Mouse (Mus musculus): ENCODE results near the gene Mcrip1.
"Not testable (repeated sequence)": the region's sequence is repeated elsewhere in the genome, so short reads cannot be mapped to it uniquely, and the experiment has no call there.

The Mcrip1 gene

DNA sequence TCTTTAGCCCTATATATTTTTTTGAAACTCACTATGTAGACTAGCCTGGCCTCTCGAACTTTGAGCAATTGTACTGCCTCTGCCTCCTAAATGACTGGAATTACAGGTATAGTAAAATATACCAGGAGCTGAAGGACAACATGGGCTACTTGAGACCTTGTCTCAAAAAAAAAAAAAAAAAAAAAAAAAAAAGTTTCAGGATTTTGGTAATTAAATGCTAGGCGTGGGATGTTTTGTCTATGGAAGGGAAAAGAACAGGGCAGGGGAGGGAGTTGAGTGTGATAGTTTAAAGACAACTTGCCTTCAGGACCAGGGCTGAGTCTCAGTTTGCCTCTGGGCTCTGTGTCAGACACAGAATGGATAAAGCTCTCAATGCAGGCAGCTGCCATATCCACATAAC, 25.5 kb upstream of the Mcrip1 start:
- DNase-seq, result no peak

DNA sequence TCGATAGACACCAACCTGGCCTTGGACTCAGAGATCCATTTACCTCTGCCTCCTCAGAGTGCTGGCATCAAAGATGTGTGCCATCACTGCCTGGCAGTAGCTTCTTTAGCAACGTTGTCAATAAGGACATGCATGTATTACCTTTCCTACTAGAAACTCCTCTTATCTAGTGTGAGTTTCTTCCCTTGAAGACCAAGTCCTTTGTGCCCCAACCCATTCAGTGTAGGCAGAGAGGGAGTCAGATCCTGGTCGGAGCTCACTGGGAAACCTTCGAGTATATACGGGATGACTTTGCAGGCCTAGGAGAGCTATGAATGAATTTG, 24.7 kb upstream of the Mcrip1 start:
- DNase-seq, result no peak

DNA sequence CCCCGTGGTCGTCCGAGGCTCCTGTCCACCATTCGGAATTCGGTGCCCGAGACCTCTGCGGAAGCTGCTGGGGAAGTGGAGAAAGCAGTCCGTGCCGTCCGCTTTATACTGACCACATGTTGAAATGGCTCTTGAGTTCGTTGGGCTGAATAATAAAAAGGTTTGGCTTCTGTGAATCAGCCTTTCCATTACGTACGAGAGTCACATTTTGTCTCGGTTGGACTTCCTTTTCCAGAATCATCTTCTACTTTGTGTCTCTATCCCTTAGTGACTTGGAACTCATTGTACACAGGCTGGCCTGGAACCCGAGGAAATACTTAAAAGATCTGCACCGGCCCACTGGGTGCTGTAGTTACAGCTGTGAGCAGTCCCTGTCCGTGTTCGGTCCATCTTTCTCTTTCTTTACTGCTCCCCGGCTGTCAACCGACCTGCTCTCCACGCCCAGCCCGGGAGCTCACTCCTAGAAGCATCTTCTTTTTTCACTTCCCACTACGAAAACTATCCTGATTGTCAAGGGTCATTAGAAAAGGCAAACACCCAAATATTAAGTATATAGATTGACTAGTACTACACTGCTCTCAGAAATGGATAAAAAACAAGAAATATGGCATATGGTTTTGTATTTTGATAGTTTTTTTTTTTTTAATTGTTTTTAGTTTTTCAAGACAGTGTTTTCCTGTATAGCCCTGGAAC, 24.2 kb upstream of the Mcrip1 start:
- DNase-seq, result no peak

DNA sequence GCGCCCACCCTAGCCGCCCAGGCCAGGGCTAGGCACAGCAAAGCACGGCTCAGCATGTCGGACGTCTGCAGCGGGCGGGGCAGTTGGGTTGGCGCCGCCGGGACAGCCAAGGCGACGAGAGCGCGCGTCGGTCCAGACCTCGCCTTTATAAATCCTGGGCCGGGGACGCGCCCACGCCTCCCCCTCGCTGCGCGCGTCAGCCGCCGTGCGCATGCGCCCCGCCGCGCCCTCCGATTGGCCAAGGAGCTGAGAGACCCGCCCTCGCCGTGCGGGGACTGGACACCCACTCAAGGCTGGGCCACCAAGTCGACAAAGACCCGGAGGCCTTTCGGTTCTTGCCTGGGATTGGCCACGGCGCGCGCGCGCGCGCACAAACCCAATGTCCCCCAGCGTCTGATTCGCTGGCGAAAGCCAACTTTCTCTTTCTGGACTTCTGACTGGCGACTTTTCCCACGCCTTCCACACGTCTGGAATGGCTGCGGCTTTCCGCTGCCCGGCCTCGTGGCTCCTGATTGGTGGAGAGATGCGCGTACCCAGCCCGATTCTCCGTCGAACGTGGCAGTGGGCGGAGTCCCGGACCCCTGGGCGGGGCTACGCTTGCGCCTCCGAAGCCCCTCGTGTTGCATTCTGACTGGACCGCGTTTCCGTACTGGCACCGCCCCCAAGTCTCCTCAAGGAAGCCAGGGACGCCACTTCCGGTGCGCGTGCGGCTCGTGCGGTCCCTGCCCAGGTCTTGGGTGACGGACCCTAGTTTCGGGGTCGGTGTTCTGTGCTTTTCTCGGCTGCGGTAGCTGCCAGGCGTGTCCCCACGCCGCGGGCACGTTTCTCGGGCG, 23.4 kb upstream of the Mcrip1 start, which contains the start of gene P4hb:
Gene P4hb, minus strand, starts transcription at position 502 of the 833 bp plus-strand sequence.
- DNase-seq, result peak; percentile 99

DNA sequence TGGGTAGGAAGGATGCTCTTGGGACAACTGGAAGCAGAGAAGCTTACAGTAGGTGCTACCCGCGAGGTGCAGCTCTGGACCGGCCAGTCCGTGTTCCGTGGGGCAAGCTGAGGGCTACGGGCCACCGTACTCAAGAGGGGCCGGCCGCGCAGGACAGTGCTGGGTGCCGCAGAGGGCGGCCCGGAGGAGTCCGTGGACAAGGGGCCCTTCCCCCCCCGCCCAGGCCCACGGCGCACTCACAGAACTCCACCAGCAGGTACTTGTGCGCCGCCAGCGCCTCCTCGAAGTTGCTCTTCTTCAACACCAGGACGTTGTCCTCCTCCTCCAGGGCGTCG, 22.9 kb upstream of the Mcrip1 start:
- DNase-seq, result no peak

DNA sequence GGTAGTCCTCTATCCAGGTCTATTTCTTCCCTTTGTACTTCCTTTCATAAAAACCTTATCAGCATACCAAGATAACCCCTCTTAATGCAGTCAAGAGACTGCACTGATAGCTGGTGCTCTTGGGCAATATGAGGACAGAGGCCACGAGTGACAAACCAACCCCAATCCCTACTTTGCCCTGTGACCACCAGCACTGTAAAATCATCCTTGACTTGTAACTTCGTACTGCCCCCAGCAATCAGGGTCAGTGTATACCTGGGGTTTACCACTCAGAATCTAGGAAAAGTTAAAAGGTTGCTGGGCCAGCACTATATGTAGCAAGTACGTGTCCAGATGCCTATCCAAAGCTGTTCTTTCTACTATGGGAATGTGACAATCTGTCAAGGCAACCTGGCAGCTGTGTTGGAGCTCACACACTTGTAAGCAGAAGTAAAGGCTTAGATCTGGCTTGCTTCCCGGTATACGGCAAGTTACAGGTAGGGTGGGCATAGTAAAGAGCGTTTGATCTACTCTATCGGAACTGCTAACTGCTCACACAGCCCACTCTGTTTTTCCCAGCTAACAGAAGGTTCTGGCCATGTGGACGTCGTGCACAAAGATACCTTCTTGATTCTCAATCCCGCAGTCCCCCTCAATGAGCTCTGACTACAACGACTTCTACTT, 22.4 kb upstream of the Mcrip1 start:
- DNase-seq, result no peak

DNA sequence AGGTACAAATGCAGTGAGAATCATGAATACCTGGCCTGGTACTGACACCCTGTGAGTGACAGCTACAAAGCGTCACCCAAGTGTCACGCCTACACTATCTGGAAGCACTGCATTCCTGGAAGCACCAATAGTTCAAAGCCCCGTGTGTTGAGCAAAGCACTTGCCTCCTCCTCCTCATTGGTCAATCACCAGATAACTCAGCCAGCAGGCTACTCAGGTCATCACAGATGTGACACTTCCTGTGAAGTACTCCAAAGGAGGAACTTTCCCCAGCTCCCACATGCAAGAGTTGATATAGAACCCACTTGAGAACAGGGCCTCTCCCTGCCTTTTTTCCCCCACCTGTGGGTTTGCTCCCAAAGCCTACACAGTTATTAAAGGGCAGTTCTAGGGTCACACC, 21.6 kb upstream of the Mcrip1 start:
- DNase-seq, result no peak

DNA sequence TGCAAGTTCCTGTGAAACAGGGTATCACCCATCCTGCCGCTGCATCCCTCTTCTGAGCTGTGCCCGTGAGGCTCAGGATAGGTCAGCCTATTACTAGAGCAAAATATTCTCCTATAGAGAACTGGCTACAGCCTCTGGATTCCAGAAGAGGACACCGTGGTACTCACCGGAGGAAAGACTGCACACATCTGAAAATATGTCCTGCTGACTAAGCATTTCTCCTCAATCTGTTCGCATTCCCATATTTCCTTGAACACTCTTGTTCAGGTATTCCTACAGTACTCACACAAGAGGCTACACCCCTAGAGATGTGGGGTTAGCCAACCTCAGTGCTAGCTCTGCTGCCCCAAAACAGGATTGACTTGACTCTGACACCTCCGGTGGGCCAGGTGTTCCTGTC, 18.8 kb upstream of the Mcrip1 start:
- no peak for DNase-seq

DNA sequence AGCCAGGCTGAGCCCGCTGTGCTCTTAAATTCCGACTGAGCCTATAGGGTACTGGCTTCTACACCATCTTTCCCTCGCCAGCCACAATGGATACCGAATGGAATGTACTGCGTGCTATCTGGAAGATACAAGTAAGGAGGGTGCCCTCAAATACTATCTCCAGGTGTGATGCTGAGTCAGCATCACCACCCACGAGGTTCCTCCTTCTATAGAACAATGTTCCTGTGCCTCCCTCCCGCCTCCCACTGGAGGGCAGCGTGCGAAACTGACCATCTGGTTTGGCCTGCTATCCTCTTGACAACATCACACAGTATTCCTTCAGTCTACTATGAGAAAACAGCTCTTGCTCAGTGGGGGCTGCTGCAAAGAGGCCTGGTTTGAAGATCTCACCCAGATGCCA, 15.6 kb upstream of the Mcrip1 start:
- no peak for DNase-seq

DNA sequence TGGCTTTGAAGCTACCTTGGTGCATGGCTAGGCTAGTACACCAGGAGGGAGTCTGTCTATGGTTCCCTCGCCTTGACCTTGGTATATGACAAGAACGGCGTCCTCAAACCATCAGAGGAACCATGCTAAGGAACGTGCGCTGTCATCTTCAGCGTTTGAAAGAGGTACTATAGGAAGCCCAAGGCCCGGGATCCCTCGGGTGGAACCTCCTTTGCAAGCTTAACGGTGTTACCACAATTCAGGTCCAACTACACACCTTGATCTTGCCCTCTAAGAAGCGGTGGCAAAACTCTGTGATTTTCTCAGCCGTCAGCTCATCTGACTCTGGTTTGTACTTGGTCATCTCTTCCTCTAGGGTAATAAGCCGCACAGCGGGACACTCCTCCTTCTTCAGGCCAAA, 13.4 kb upstream of the Mcrip1 start:
- no peak for DNase-seq

DNA sequence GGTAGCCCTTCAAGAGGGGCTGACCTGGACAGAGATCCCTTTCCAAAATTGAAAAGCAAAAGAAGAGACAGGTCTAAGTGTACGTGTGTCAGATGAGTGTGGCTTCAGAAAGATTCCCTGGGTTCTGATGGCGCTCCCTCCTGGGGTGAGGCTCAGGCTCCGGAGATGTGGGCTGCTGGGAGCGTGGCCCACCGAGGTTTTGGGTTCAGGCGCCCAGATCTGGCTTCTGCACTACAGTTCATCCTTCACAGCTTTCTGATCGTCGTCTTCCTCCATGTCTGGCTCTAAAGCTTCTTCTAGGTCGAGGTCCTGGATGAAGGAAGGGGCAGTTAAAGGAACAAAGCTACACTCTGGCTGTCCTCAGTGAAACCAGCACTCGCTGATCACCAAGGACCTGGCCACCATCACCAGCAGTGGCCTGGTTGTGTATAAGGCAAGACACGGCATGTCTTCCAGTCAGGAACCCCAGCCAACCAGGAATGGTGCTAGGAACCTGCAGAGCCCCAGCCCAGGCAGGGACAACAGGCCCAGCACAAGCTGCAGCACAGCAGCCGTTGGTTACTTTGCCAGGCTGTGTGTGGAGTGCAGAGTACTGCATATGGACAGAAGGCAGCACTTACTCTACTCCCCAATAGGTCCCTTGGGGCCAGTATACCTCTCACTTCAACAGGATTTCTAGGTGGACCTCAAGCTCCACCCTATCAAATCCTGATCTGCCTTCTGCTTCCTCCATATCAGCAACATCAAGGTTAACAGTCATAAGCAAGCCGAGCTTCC, 11.6 kb upstream of the Mcrip1 start:
- DNase-seq, result no peak

DNA sequence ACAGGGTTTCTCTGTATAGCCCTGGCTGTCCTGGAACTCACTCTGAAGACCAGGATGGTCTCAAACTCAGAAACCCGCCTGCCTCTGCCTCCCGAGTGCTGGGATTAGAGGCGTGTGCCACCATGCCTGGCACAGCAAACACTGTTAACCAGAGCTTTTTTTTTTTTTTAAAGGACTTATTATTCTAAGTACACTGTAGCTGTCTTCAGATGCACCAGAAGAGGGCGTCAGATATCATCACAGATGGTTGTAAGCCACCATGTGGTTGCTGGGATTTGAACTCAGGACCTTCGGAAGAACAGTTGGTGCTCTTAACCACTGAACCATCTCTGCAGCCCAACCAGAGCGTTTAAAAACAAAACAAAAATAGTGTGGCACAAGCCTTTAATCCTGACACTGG, 9.3 kb upstream of the Mcrip1 start:
- not testable (repeated sequence) for DNase-seq

DNA sequence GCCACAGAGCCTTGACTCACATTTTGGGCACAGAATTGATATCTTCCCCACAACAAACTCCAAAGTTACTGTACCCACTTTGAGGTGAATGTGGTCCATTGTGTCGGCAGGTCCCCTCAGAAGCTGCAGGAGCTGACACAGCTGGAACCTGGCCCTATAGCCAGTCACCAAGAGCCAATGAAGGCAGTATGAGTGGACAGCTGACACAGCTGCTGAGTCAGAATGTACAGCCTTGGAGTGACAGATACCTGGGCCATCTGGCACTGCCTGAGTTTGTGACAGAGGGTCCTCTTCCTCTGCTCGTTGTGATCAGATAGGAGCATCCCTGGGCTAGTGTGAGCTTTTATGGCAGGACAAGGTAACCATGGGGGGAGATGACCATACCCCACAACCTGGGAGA, 5.7 kb upstream of the Mcrip1 start:
- no peak for DNase-seq

DNA sequence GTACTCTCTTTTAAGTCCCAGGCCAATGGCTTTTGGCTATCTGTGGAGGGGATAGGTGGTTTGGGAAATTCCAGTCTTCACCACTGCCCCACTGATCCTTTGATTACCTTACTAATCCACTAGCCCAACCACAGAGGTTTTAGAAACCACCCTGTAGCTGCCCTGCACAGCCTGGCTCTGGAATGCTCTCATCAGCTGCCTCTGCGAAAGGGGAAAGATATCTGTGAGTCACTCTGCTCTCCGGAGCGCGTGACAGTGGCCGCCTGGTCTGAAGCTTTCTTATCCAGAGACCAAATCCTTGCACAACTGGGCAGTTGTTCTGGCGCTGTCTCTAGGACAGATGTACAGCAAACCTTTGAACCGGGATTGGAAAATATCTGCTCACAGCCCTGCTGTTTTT, 5.3 kb upstream of the Mcrip1 start:
- no peak for DNase-seq

DNA sequence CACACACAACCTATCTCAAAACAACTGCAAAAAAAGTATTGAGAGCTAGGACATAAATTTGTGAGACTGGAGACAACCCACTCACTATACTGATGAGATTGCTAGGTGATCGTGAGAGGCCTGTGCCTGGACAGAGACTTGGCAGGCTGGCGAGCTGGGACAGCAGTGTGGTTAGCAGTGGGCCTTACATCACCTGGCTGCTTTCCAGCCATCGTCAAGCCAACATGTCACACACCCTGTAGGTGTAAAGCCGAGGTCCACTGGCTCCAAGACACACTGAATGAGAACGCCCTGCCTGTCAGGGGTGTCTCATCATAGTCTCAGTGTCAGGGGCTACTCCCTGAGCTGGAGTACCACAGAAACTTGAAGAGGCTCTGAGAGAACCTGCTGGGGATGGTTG, 3.2 kb upstream of the Mcrip1 start:
- no peak for DNase-seq

DNA sequence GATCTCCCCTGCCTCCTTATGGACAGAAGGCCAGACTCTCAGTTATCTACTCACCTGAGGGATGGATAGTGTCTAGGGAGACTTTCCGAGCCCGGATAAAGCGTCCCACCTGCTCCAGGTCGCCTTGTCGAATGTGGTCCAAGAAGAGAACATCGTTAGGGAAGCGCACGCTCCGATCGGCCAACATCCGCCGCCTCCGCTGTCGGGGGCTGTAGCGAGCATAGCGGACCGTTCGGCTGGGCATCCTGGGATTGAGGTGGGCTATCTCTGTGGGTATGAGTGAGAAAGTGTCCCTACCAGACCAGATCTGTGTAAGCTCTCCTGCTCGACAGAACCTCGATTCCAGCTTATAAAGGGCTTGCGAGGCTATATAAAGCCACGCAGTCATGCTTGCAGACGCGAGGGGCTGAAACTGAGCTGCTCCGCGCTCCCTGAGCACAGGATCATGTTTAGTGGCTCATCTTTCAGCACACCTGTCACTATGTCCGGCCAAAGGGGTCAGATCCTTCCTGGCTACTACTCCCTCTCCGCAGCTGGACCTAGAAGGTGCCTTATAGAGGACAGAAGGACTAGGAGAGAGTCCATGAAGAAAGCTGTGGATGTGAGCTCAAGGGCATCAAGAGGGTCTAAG, 1.4 kb upstream of the Mcrip1 start, which contains the start of gene Ppp1r27:
Gene Ppp1r27, minus strand, starts transcription at position 323 of the 631 bp plus-strand sequence.
- DNase-seq, result no peak

DNA sequence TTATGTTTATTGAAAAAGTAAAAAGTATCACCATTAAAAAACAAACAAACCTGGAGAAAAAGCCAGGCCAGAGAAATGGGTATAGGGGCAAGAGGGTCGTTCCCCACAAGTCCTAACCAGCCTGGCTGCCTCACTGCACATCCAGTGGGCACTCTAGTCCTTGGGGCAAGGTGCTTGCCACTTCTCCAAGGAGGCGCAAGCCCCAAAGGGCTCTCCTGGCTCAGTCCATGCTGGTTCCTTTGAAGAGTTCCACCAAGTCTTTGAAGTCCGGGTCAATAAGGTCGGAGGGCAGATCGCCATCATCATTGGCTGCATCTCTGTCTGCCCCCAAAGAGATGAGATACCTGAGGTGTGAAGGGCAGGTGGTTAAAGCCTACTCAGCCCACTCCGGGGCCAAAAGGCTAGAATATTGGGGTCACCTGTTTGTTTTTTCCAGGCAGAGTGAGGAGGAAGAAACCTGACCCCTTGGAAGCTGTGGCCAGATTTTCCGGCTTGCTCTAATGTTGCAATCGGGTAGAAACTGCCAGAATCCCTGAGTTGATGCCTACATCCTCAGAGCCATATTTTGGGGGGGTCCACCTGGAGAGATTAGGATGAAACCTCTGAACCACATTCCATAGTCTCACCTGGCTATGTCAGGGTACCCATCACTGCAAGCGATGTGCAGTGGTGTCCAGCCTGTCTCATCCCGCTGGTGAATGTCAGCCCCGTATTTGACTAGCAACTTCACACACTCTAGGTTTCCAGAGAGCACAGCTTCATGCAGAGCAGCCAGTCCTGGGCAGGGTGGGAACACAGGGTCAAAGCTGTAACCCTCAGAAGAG, 671 bp upstream of the Mcrip1 start:
- peak in 1 of 2 experiments; percentile 32 for DNase-seq

DNA sequence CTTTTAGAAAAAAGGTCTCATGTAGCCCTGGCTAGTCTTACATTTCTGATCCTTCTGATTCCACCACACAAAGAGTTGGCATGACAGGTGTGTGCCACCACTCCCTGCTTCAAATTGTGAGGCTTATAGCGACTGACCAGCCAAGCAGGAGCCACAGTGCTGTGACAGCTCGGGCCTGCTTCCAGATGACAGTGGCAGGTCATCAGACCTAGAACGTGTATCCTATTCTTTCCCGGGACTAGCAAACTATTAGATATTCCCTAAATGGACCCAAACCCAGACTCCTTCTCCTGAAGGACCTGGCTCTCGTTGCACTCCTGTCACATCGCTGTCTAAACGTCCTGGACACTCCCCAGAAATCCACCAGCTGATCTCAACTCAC, 750 bp downstream of the Mcrip1 start:
- no peak for DNase-seq

DNA sequence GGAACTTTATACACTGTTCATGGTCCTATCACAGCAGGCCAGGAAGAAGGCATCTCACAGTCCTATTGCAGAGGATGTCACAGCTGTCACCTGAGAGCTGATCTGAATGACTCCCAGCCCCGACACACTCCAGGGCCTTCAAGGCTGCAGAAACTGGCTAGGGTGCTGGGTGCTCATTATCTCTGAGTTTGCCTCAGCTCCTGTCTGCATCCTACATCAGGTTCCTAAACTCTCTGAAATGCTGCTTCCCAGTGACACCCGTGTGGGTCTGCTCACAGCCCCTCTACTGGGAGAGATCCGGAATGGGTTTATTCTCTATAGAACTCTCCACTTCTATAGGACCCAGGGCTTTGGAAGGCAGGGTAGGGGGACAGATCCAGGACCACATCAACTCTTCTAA, 1.3 kb downstream of the Mcrip1 start:
- no peak for DNase-seq

DNA sequence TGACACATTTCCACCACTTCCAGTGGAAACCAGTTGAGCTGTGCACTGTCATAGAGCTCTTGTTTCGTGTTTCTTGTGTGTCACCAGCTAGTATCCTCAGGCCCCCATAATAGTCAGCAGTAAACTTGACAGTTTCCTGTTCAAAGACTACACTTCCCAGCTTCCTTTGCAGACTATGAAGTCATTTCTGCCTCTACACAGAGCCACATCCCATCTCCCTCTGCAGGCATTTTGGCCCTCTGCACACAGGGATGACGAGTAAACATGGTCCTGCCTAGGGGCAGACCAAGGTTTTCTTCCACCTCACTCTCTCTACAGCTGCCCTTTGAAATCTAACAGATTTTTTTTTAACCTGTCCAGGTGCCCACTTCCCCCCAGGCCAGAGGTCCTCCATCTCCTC, 2.1 kb downstream of the Mcrip1 start:
- DNase-seq, result peak; percentile 16 to 26

DNA sequence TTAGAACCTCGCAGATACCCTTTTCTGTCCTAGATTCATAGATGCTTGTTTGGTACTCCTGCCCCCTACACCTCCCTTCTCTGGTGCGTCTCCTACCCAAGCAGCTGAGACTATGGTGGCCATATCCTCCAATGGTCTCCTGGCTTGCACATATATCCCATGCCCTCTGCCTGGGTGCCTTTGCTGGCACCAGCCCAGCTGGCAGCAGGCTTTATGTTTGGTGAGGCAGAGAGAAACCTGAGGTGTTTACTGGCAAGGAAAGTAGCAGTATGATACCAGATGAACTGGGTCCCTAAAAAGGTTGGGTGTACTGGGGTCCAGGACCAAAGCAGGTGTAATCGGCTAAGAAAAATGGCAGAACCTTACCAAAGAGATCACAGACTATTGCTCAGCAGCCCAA, 3.6 kb downstream of the Mcrip1 start:
- no peak for DNase-seq

DNA sequence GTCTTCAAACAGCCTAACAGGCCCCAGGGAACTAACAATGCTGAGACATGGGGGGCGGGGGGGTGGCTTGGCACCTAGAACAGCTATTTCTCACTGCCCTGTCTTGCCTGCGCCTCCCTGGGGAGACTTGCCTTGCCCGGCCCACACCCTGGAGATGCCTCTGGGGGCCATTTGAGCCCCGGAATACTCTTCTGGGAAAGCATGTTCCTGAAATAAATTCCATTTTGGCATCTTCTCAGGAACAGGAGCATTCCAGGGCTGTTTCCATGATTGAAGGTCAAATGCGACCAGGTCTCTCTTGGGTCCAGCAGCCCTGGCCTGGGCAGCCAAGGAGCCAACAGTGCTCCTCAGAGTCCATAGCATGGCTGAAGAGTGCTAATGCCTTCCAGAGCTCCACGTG, 7.2 kb downstream of the Mcrip1 start:
- DNase-seq, result no peak
